Mouse (Mus musculus) ovary, postnatal 14 days (tissue): ENCODE results near the gene Rps2.
"Not testable (repeated sequence)": the region's sequence is repeated elsewhere in the genome, so short reads cannot be mapped to it uniquely, and the experiment has no call there.

ENCODE experiments used
- DNase-seq: peaks from one replicate; pipeline ENCODE4 v3.0.0; 2022; ENCODE audit warnings: low spot score

Gene Rps2

GRCm38 (mm10) chr17:24705821-24706220 is 12.1 kb upstream of the Rps2 start:
- no peak for DNase-seq

GRCm38 (mm10) chr17:24706982-24707800 is 10.7 kb upstream of the Rps2 start, which contains the start of gene Tbl3:
Tbl3 (minus strand) TSS chr17:24707660.
- DNase-seq: peak; percentile 94

- DNase-seq: no peak
These were observed 10.0 kb upstream of the Rps2 start for GRCm38 (mm10) chr17:24707801-24708425.

- no peak for DNase-seq
These were observed 9.3 kb upstream of the Rps2 start for GRCm38 (mm10) chr17:24708646-24709045.

GRCm38 (mm10) chr17:24715556-24715955 is 2.4 kb upstream of the Rps2 start:
- no peak for DNase-seq

- DNase-seq: no peak
These were observed 1.7 kb upstream of the Rps2 start for GRCm38 (mm10) chr17:24716166-24716682.

GRCm38 (mm10) chr17:24718938-24719337 is 1.0 kb downstream of the Rps2 start:
- not testable (repeated sequence) for DNase-seq

GRCm38 (mm10) chr17:24719494-24720222 is 1.7 kb downstream of the Rps2 start:
- DNase-seq: peak; percentile 94

GRCm38 (mm10) chr17:24720616-24721015 is 2.7 kb downstream of the Rps2 start:
- DNase-seq: not testable (repeated sequence)

GRCm38 (mm10) chr17:24721383-24721955 is 3.6 kb downstream of the Rps2 start:
- not testable (repeated sequence) for DNase-seq

GRCm38 (mm10) chr17:24722220-24722924 is 4.5 kb downstream of the Rps2 start:
- no peak for DNase-seq

- no peak for DNase-seq
These were observed 5.4 kb downstream of the Rps2 start for GRCm38 (mm10) chr17:24723122-24723880.

GRCm38 (mm10) chr17:24723881-24724180 is 5.9 kb downstream of the Rps2 start:
- no peak for DNase-seq

- peak; percentile 98 for DNase-seq
These were observed 6.3 kb downstream of the Rps2 start, which contains the start of gene Ndufb10 for GRCm38 (mm10) chr17:24724184-24724583. Ndufb10 (minus strand) TSS chr17:24724478.

GRCm38 (mm10) chr17:24725637-24726390 is 7.9 kb downstream of the Rps2 start:
- no peak for DNase-seq

GRCm38 (mm10) chr17:24727618-24728017 is 9.7 kb downstream of the Rps2 start, which contains the start of gene Rpl3l:
Rpl3l (plus strand) TSS chr17:24727820.
- no peak for DNase-seq

GRCm38 (mm10) chr17:24728184-24728583 is 10.3 kb downstream of the Rps2 start:
- no peak for DNase-seq

- DNase-seq: no peak
These were observed 11.2 kb downstream of the Rps2 start for GRCm38 (mm10) chr17:24729067-24729466.

- no peak for DNase-seq
These were observed 12.9 kb downstream of the Rps2 start for GRCm38 (mm10) chr17:24730787-24731186.
